In the genomic region with DNA sequence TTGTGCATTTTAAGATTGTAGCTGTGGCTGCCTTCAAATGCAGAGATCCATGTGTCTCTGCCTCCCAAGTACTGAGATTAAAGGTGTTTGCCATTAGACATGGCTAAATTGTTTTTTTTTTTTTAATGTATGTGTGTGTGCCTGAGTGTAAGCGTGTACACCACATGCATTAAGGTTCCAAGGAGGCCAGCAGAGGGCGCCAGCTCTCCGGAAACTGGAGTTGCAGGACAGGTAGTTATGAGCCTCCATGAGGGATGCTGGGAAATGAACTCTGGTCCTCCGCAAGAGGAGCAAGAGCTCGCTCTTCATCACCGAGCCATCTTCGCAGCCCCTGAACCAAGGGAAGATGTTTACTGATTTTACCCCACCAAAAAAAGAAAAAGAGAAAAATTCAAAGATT, we compare ENCODE assay signal across 19 mouse cellular contexts. TPM values are rescaled to one million over a fixed set of nuclear protein-coding genes. Genes with fewer than 3 reads are reported as not detected.
DNase-seq lines count a peak whose midpoint lies in the region; ATAC-seq and TF ChIP-seq lines count a peak whose summit lies in the region.
"Had no signal": no experiment of that assay in that cellular context is flagged by ENCODE, and none has a peak within 500 bp of the region (broad histone marks: within the 10 kb centered on the region; RNA-seq: fewer than 3 reads in every experiment).

No protein-coding gene starts in this region.

- no peaks in the 10 kb centered on the region; the same call in 1 of the 2 replicates for H3K9me3 ChIP-seq in kidney, embryonic 14.5 days (ENCODE audit: control insufficient read depth, low read length)
- H3K9me3 ChIP-seq: G1E; hindbrain, embryonic 13.5 days; limb, embryonic 10.5 days had no signal

- WGBS in kidney, adult 2 months: 97% methylated on average over 7 of the region's 7 CpGs
- 95% methylated on average over 7 of the region's 7 CpGs for WGBS in kidney, embryonic 14.5 days

- peaks cover 26% of the 10 kb centered on the region for H3K4me1 ChIP-seq in kidney, adult 2 months (ENCODE audit: control insufficient read depth, insufficient read depth, low read length)
- H3K4me1 ChIP-seq in kidney, embryonic 14.5 days (ENCODE audit: control insufficient read depth, insufficient read depth, low read length): 0 out of 2 replicates have a peak, but pooled peaks cover 5% of the 10 kb centered on the region
- H3K4me1 ChIP-seq in testis, adult 2 months (ENCODE audit: control insufficient read depth, insufficient read depth, low read length): peaks cover 10% of the 10 kb centered on the region
- H3K4me1 ChIP-seq: hindbrain, embryonic 13.5 days had no signal

- H3K27ac ChIP-seq in kidney, adult 2 months (ENCODE audit: insufficient read depth, low read depth, low read length): no peak overlapping the region
- no peak overlapping the region for H3K27ac ChIP-seq in kidney, embryonic 14.5 days (ENCODE audit: low read depth, low read length)
- no peak overlapping the region for H3K27ac ChIP-seq in testis, adult 2 months (ENCODE audit: control insufficient read depth, insufficient read depth, low read depth, low read length)
- H3K27ac ChIP-seq: hindbrain, embryonic 13.5 days; limb, embryonic 10.5 days had no signal

- H3K9ac ChIP-seq in kidney, embryonic 14.5 days (ENCODE audit: low read depth, low read length): no peak overlapping the region
- H3K9ac ChIP-seq: hindbrain, embryonic 13.5 days had no signal

- TF ChIP-seq CTCF in kidney, adult 2 months (conservative IDR thresholded peaks at IDR 0.05; ENCODE audit: insufficient read depth, insufficient read length, low read depth, low read length): peak; percentile 32; the same call in 1 of the 2 replicates
- peak; percentile 46; the same call in 1 of the 2 replicates for TF ChIP-seq CTCF in testis, adult 2 months (IDR thresholded peaks at IDR 0.05; ENCODE audit: control insufficient read depth, insufficient read depth, insufficient replicate concordance, low read depth, low read length)

- H3K36me3 ChIP-seq in kidney, adult 2 months (ENCODE audit: control insufficient read depth, insufficient read depth, low read length): no peaks in the 10 kb centered on the region
- peaks cover 43% of the 10 kb centered on the region for H3K36me3 ChIP-seq in kidney, embryonic 14.5 days (ENCODE audit: control insufficient read depth, insufficient read depth, low read length)
- no peaks in the 10 kb centered on the region for H3K36me3 ChIP-seq in testis, adult 2 months (ENCODE audit: control insufficient read depth, insufficient read depth, low read length)
- H3K36me3 ChIP-seq in splenic B cell, adult 2 months (ENCODE audit: control insufficient read depth, insufficient read depth, low read length, poor library complexity, severe bottlenecking): no peaks in the 10 kb centered on the region
- H3K36me3 ChIP-seq: G1E had no signal

- no peak for TF ChIP-seq POLR2A in kidney, adult 2 months (IDR thresholded peaks at IDR 0.05; ENCODE audit: low read depth, low read length)
- TF ChIP-seq POLR2A in testis, adult 2 months (IDR thresholded peaks at IDR 0.05; ENCODE audit: control insufficient read depth, low read depth, low read length): no peak

- H3K4me2 ChIP-seq in kidney, embryonic 14.5 days (replicated peaks; ENCODE audit: low read depth, low read length): no peak overlapping the region
- H3K4me2 ChIP-seq: hindbrain, embryonic 13.5 days had no signal

- H3K27me3 ChIP-seq in kidney, adult 2 months (replicated peaks; ENCODE audit: control insufficient read depth, insufficient read depth, low read length): no peaks in the 10 kb centered on the region
- no peaks in the 10 kb centered on the region for H3K27me3 ChIP-seq in kidney, embryonic 14.5 days (ENCODE audit: control insufficient read depth, insufficient read depth, low read length)
- H3K27me3 ChIP-seq in testis, adult 2 months (ENCODE audit: control insufficient read depth, insufficient read depth, low read length): no peaks in the 10 kb centered on the region
- H3K27me3 ChIP-seq in splenic B cell, adult 2 months (ENCODE audit: control insufficient read depth, insufficient read depth, low read length, poor library complexity, severe bottlenecking): no peaks in the 10 kb centered on the region
- H3K27me3 ChIP-seq: hindbrain, embryonic 13.5 days had no signal

- no peak overlapping the region for H3K4me3 ChIP-seq in kidney, adult 2 months (ENCODE audit: insufficient read depth, low read depth, low read length)
- no peak overlapping the region for H3K4me3 ChIP-seq in kidney, embryonic 14.5 days (ENCODE audit: low read length)
- H3K4me3 ChIP-seq in testis, adult 2 months (ENCODE audit: control insufficient read depth, low read depth, low read length): no peak overlapping the region
- H3K4me3 ChIP-seq: erythroblast, embryonic 14.5 days; hindbrain, embryonic 13.5 days; limb, embryonic 10.5 days; megakaryocyte, embryonic 14.5 days had no signal

- ATAC-seq in kidney, embryonic 14.5 days (ENCODE audit: low FRiP score, low TSS enrichment): no peak
- ATAC-seq: activated CD4-positive, CD25-positive, alpha-beta regulatory T cell, adult 4 months had no signal

- DNase-seq in kidney, adult 2 months: no peak
- DNase-seq in testis, postnatal 14 days (ENCODE audit: low spot score): no peak
- DNase-seq in R1 (ENCODE audit: low read depth, low spot score): peak; percentile 95
- DNase-seq in splenic B cell, adult 2 months (ENCODE audit: low read depth, low spot score): peak; percentile 30
- DNase-seq in cerebellum, postnatal 14 days: no peak
- DNase-seq in adrenal gland, postnatal 4 days (ENCODE audit: low spot score in 2 of 2): no peak
- DNase-seq: cerebellum, adult 2 months; lung, adult 2 months; thymus, postnatal 25 days had no signal

RNA-seq across cellular contexts. Expression of gene Fblim1, which starts 29.0 kb away (rescaled TPM):
- polyA plus RNA-seq in kidney, adult 2 months (2012; rRNA removed): 10.2 and 10.5 TPM in 2 replicates
- 49.4 and 71.3 TPM in 2 replicates for polyA plus RNA-seq in kidney, embryonic 14.5 days (2014; fragmentation: Nextera tagmentation; extraction: Ambion mirVana)
- 3.1 and 4.4 TPM in 2 replicates for polyA plus RNA-seq in testis, adult 2 months (2012; rRNA removed)
- 10 to 100 TPM; 24.9 to 32.1 TPM for total RNA-seq in adrenal gland, postnatal 4 days (2021)
- total RNA-seq: monocyte, adult 5-6 weeks had no signal
- polyA plus RNA-seq: G1E had no signal

RNA-seq across cellular contexts. Expression of gene Spen, which starts 38.5 kb away (rescaled TPM):
- 15.9 and 19.6 TPM in 2 replicates for polyA plus RNA-seq in kidney, adult 2 months (2012; rRNA removed)
- polyA plus RNA-seq in kidney, embryonic 14.5 days (2014; fragmentation: Nextera tagmentation; extraction: Ambion mirVana): 13.1 and 19.3 TPM in 2 replicates
- 16.9 and 20.1 TPM in 2 replicates for polyA plus RNA-seq in testis, adult 2 months (2012; rRNA removed)
- 10 to 100 TPM; 57.4 to 67.8 TPM for total RNA-seq in adrenal gland, postnatal 4 days (2021)

RNA-seq across cellular contexts. Expression of gene Tmem82, which starts 41.6 kb away (rescaled TPM):
- 29.0 and 32.3 TPM in 2 replicates for polyA plus RNA-seq in kidney, adult 2 months (2012; rRNA removed)
- 0.86 and 1.2 TPM in 2 replicates for polyA plus RNA-seq in kidney, embryonic 14.5 days (2014; fragmentation: Nextera tagmentation; extraction: Ambion mirVana)
- polyA plus RNA-seq in testis, adult 2 months (2012; rRNA removed): 3.5 and 3.9 TPM in 2 replicates
- total RNA-seq in adrenal gland, postnatal 4 days (2021): 1 to 10 TPM; 3.7 to 3.8 TPM
- total RNA-seq: monocyte, adult 5-6 weeks; neutrophil, adult 5-6 weeks had no signal
- polyA plus RNA-seq: G1E had no signal

RNA-seq across cellular contexts. Expression of gene Slc25a34, which starts 46.7 kb away (rescaled TPM):
- polyA plus RNA-seq in kidney, adult 2 months (2012; rRNA removed): 30.1 and 33.8 TPM in 2 replicates
- polyA plus RNA-seq in kidney, embryonic 14.5 days (2014; fragmentation: Nextera tagmentation; extraction: Ambion mirVana): 0.07 TPM in 1 of 2 replicates, not detected in the other
- 2.2 and 2.9 TPM in 2 replicates for polyA plus RNA-seq in testis, adult 2 months (2012; rRNA removed)
- 1 to 10 TPM; 7.4 to 9.5 TPM for total RNA-seq in adrenal gland, postnatal 4 days (2021)
- total RNA-seq: monocyte, adult 5-6 weeks had no signal
- polyA plus RNA-seq: activated CD4-positive, CD25-positive, alpha-beta regulatory T cell, adult 4 months; erythroblast, embryonic 14.5 days; G1E had no signal

Comparison
In these comparisons a context has a peak if more than half of its experiments do, and no peak if none do; other contexts are left out.
1. DNase-seq: peak in R1 (single experiment) and splenic B cell, adult 2 months (single experiment); none in kidney, adult 2 months (single experiment), testis, postnatal 14 days (single experiment), cerebellum, postnatal 14 days (0 of 2) and adrenal gland, postnatal 4 days (0 of 2).